Mouse (Mus musculus) CD4-positive helper T cell, adult 2 months (primary cell): ENCODE data around the gene Pus10.

Experiments
- DNase-seq: peaks from one replicate; pipeline ENCODE4 v3.0.0-alpha.2; 2012; ENCODE audit warnings: low read depth, missing footprints, low spot score

Pus10 gene

DNA sequence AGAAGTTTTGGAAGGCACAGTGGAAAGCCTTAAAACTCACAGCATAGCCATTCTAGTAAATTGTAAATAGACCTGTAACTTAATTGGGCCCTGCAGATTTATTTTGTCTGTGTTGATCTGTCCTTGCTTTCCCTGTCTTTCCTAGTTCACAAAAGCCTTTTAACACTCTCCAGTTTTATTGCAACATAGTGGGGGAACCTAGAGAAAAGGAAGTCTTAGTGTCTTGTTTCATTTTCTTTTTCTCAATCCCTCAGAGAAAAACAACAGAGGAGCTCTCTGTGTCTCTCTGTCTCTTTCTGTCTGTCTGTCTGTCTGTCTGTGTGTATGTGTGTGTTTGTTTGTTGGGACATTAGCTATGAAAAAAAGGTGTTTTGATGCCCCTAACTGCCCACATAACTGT, 30.4 kb downstream of the Pus10 start:
- DNase-seq: no peak

DNA sequence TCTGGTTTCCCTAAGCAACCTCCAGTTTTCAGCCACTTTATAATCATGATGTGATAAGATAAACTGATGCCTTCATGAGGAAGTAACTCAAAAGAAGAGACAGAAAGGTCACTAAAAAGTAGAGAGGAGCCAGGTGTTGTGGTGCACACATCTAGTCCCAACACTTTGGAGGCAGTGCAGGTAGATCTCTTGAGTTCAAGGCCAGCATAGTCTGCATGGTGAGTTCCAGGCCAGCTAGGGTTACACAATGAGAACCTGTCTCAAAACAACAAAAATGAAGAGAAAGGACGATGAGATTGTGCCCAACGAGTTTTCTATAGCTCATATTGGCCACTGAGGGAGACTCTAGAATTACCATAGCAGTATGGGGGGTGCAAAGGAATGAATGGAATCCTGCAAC, 33.1 kb downstream of the Pus10 start:
- no peak for DNase-seq

DNA sequence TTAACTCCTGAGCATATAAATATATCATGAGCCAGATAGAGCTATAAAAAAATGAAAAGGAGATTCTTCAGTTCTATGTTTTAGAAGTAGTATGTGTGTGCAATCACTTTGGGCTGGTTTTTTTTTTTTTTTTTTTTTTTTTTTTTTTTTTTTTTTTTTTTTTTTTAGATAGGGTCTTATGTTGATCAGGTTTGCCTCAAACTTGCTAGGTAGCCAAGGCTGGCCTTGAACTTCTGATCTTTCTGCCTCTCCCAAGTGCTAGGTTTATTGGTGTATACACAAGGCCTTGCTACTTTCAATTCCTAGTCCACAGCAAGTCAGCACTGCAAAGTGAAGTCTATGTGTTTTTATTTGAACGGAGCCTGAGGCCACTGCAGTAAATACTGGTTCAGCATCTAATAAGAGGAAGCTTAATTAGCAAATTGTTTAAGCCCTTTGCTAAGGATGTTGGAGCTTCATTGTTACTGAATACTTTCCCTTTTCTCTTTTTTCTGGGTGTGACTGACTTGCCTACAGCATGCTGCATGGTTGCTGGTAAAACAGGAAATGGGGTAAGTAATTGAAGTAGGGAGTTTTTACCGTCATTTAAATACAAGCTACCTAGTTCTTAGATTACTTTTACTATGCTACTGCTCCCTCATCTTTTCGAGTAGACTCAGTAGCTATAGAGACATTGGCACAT, 34.1 kb downstream of the Pus10 start:
- DNase-seq: peak; percentile 65

DNA sequence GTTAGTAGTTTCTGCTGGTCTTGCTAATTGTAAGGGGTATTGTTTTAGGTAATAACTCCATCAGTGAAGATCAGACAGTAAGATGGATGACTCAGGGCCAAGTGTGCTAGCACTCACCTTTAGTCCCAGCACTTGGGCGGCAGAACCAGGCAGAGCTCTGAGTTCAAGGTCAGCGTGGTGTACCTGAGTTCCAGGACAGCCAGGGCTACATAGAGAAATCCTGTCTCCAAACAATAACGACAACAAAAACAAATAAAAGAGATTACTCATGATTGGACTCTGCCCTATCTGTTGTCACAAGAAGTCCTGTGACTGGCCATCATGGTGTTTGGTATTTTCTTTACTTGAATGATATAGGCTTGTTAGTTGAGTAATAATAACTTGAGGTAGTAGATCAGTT, 36.4 kb downstream of the Pus10 start:
- no peak for DNase-seq

DNA sequence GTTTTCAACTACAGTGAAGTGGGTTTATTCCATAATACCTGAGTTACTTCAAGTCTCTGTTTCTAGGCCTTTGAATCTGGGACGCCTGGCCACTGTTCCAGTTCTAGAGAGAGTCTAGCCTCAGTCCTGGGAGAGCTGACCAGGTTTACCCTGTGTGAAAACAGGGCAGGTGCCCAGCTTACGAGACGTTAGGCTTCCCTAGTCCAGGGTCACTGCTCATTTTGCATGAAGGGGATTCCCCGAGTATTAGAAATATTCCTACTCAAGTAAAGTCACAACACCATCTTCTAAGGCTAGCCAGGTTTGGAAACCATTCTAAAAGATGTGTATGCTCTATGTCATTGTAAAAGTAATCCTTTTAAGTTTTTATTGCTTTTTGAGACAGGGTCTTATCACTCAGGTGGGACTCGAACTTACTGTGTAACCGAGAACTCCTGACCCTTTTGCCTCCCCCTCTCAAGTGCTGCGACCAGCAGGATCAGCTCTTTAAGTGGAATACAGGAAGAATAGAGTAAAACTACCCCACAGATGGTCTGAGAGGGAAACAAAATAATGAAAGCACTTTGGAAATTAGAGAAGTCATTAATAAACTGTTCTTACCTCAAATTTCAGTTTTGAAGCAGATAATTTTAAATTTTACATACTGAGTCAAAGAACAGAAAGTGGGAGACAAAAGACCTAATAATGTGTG, 39.3 kb downstream of the Pus10 start:
- no peak for DNase-seq

DNA sequence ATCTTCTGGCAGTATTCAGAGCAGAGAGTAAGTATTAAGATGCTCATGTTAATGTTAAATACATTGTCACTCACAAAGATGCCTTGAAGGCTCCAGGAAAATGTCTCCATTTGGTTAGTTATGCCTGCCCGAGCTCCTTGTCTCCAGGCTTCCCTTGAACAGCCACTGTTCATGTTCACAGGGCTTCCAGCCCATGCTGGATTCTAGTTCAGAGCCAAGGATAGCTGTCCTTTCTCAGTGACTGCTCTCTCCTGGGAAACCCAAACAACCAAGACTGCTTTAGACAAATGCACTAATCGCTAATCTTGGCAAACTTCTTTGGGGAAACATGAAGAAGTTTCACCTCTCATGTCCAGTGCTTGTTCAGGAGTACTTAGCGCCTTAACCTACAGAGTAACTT, 46.8 kb downstream of the Pus10 start:
- DNase-seq: no peak

DNA sequence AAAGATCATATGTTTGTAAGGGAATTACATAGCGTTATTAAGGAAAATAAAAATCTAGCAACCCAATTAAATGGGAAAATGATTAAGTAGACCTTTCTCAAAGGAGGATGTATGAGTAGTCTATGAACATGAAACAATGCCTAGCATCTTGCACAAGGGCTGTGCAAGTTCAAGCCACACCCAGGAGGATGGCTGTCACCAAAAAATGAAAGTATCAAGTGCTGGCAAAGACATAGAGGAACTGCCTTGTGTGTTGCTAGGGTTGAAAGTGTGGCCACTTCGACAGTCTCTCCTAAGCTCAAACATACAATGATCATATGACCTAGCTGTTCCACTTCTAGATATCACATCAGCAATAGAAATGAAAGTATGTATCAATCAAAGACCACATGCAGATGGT, 53.4 kb downstream of the Pus10 start:
- no peak for DNase-seq

DNA sequence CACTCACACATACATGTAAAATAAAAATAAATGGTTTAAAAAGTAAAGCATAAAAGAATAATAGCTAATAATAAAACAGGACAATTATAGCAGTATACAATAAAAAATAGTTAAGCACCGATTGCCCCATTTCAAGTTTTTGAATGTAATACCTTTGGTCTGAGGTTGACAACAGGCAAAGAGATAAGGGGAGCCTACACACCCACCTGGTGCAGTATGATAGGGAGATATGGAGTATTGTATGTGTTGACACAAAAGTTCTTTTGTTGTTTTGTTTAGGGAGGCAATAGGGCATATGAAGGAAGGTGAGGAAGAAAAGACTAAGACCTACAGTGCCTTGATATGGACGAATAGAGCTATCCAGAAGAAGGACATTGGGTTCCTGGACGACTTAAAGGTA, 54.4 kb downstream of the Pus10 start:
- DNase-seq: no peak

DNA sequence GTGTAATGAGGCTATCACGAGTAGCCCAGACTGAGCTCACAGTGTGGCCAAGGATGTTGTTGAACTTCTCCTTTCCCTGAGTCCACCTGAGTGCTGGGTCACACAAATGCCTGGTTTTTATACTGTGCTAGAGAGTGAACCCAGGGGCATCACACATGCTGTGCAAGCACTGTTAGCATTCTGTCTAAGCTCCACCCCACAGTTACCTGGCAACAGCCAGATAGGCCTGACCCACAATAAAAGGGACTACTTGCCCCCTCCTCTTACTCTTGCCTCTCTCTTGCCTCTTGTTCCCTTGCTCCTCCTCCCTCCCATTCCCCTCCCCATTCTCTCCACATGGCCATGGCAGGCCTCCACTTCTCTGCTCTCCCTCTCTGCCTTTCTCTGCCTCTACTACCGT, 56.9 kb downstream of the Pus10 start:
- no peak for DNase-seq

DNA sequence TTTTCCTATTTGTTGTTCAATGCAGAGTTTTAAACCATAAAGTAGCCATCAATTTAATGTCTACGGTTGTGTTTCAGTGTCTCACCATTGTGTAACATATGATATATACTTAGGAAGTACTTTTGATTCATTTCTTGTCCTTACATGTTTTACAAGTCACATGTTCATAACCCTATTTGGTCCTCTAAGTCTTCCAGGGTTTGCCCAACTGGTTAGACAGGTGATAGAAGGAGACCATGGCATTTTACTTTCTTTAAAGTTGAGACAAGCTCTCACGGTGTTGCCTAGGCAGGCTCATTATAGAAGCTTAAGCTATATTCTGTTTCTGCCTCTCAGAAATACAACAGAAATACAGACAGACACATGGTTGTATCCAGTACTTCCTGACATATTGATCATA, 60.4 kb downstream of the Pus10 start:
- no peak for DNase-seq

DNA sequence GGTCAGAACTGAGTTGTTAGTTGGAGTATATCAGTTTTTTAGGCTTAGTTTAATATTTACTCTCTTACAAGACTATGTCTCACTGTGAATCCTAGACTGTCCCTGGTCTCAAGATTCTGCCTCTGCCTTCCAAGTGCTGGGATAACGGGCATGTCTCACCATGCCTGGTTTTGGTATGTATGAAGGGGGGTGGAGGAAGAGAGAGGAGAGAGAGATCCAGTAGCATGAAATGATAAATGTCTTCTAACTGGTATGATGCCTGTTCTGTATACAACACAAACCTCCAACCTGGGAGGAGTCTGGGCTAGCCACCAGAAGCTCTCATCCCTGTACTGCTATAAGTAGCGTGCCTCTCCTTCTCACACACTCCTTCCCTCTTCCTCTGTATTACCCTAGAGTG, 61.0 kb downstream of the Pus10 start:
- no peak for DNase-seq

DNA sequence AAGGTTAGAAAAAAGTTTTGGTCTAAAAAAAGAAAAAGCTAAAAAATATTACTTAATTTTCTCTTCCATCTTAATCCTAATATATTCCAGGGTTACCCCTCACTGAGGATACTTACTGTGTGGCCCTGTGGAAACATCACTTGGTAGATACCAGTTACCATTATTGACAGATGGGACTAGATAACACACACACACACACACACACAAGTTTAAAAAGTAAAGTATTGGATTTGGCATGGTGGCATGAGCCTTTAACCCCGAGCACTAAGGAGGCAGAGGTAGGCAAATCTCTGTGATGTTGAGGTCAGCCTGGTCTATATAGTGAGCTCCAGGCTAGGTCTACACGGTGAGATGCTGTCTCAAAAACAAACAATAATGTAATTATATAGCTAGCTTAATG, 62.7 kb downstream of the Pus10 start:
- no peak for DNase-seq

DNA sequence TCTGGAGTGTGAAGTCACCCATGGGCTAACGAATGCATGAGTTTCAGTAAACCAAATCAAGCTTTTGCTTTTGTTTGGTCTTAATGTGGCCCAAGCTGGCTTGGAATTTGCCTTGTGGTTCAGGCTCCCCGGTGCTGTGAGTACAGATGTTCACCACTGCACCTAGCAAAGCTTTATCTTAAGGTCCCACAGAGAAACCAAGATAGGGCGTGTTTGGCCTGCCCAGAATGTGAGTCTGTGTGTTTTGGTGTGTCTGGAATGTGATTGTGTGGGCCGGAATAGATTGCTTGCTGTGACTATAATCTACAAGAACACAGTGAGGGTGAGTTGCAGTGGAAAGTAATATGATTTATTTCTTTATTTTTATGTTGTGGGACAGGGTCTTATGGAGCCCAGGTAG, 64.6 kb downstream of the Pus10 start:
- no peak for DNase-seq

DNA sequence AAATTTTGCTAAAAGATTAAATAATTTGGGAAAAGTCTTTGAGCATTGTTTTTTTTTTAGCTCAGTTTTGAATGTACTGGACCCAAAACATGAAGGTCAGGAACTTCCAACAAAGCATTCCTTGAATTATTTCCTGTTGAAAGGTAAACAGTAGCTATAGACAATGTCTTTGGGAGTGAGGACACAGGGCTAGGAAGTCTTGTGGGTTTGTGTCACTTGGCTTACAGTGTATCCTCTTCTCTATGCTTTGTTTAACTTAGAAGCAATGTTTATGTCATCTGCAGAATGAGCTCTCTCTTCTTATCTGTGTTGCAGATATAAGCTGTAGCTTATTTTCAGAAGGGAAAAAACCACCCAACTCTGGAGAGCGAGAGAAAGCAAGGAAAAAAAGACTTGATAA, 67.4 kb downstream of the Pus10 start:
- DNase-seq: no peak

DNA sequence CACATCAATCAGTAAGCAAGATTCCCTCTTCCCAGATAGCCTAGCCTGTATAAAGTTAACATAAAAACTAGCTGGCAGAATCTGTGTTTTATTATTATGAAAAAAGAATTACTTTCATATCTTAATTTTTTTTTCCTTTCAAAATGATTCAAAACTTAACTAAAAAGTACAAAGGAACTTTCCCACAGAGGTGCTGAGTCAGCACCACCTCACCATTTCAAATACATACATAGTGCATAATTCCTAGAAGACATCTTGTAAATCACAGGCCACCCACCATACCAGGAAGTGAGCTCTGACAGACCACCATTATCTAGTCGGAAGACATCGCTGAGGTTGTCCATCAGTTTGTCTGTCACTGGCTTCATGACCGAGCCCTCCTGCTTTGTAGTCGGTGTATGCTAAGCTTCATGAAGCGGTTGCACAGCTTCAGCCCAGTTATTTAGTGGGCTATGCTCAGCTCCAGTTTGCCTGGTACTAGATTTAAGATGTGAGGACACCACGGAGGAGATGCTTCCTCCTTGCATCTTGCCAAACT, 69.3 kb downstream of the Pus10 start:
- peak; percentile 10 for DNase-seq

DNA sequence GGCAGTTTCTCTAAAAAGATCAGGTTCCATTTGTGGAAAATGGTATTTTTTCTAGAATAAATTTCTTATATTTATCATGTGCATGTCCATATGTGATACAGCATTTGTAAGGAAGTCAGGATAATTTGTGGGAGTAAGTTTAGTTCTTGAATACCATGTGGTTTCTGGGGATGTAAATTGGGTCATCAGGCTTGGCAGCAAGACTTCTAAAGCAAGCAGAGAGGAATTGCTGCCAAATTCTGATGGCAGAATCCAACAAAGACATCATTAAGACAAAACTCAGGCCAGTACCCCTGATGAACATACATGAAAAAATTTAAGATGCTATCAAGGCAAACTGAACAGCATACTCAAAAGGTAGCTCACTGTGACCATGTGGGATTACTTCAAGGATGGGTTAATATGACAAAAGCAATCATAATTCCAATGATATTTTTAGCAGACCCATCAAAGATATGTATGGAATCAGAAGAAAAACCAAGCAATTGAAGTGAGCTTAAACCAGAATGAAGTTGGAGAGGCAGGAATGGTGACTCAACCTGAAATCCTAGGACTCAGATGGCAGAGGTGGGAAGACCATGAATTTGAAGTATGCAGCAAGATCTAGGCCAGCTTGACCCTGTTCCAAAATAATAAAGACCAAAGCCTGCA, 70.5 kb downstream of the Pus10 start:
- no peak for DNase-seq

DNA sequence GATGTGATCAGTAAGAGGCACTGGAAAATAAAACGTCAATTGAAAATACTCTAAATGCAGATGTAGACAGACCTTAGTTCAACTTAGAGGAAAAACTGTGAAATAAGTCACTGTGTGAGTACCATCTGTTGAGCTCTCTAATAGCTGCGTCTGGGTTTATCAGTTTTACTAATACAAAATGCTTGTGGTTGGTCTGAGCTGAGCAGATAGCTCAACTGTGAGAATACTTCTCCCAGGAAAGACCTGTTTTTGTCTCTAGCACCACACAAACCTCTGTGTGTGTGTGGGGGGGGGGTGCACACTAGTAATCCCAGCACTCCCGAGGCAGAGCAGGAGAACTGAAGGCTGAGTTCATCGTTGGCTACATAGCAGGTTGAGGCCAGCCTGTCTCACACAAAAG, 75.4 kb downstream of the Pus10 start:
- DNase-seq: no peak

DNA sequence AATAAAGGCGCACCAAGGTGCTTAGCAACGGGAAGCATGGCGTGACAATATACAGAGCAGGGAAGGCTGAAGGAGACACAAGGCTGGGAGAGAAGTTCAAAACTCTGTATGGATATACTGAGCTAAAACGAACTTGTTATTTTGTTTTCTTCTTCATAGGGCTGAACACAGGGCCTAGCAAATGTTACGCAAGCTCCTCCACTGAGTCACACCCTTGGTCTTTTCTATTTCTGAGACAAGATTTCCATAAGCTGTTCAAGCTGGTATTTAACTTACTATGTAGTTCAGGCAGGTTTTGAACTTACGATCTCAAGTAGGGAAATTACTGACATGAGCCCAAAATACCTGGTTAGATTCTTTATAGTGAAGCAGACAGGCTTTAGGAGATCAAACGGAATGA, 75.9 kb downstream of the Pus10 start:
- DNase-seq: no peak

DNA sequence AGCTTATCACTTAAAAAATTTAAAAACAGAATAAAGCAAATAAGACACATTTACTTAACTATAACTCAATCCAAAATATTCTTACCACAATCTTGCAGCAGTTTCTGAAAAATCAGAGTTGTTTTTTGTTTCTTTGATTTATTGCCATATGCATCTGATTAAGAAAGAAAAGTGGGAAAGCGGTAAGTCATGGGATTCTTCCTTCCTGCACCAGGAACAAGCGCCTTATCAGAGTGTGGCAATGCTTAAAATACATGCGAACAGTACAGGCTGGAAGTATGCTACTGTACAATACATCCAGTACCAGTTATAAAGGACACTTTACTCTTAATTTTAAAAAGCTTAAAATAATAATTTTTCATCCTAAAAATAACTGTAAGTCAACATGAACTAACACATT, 78.9 kb downstream of the Pus10 start:
- no peak for DNase-seq

DNA sequence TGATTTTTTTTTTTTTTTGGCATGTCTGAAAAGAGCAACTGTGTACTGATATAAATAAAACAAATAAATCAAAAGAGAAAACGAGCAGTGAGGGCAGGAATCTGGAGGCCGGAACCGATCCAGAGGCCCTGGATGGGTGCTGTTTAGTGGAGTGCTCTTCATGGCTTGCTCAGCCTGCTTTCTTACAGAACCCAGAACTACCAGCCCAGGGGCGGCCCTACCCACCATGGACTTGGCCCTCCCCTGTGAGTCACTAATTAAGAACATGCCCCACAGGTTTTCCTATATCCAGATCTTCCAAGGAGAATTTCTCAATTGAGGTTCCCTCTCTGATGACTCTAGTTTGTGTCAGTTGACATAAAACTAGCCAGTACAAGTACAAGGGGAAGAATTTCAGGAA, 80.6 kb downstream of the Pus10 start:
- no peak for DNase-seq

DNA sequence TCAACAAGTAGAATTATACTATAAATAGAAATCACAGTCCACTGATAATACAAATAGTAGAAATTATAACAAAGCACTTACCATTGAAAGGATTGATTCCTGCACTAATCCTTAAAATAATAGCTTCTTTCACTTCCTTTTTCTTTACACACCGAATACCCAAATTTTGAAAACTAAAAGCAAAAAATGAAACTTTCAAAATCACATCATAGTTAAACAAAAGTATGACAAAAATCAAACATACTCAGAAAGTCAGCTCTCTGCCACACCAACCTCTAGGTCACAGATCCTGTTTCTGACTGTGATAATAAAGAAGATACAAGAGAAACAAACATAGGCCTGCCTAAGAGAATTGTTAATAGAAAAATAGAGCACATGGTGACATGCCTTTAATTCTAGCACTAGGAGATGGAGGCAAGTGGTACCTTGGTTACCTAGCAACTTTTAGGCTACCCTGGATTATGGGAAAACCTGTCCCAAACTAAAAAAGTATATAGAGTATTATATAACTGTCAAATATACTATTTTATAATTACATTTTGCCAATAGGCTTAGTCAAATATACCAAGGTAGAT, 87.7 kb downstream of the Pus10 start:
- no peak for DNase-seq

DNA sequence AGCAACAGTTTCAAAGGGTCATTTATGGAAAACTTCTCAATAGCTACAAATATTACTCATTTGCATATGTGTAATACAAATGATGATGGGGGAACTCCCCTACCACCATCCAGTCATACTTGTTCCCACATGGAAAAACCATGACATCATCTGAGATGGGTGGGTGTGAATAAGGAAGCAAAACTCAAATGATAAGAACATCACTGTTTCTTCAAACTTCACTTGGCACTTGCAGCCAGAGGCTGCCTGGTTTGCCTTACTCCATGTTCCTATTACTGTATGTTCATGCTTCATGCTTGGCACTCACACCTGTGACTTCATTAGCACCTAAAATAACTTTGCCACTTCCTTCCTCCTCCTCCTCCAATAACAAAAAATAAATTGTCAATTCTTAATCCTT, 88.9 kb downstream of the Pus10 start:
- peak; percentile 79 for DNase-seq

DNA sequence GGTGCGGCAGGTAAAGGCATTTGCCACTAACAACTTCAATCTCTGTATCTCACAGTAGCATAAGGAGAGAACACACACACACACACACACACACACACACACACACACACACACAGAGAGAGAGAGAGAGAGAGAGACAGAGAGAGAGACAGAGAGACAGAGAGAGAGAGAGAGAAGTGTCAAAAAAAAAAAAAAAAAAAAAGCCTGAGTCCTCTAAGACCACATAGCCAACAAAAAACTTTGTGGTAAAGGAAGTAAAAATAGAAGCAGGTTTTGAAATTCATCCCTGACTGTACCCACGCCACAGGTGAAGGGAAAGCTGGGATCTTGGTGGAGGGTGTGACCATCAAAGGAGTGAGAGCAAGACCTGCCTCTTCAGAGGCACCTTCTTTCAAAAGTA, 92.7 kb downstream of the Pus10 start:
- DNase-seq: no peak
